Mouse (Mus musculus) heart, adult 2 months (tissue): Measurements from ENCODE around the gene Mogat2. TPM values are rescaled to one million over a fixed set of nuclear protein-coding genes. Genes with fewer than 3 reads are reported as not detected.
A peak's percentile ranks its signal among the peaks of the same experiment; 100 is the strongest.

Source experiments
- DNase-seq, 2 experiments: peaks; one replicate each; pipeline ENCODE4 v3.0.0; 2021
- H3K27ac ChIP-seq: fragments of 200-600 bp; 2 replicates; pipeline ENCODE4 v1.8.1; 2022
- H3K27me3 ChIP-seq: fragments of 200-500 bp; 2 replicates; pipeline ENCODE4 v1.6.1; 2012; ENCODE audit warnings: mild to moderate bottlenecking, low read length, inconsistent platforms, mixed read lengths; ENCODE audit not compliant: control insufficient read depth, insufficient read depth
- H3K36me3 ChIP-seq: fragments of 200-500 bp; 2 replicates; pipeline ENCODE4 v1.6.1; 2012; ENCODE audit warnings: low read length, inconsistent platforms; ENCODE audit not compliant: control insufficient read depth, insufficient read depth
- H3K4me1 ChIP-seq: fragments of 200-500 bp; 2 replicates; pipeline ENCODE4 v1.6.1; 2011; ENCODE audit warnings: low read length; ENCODE audit not compliant: control insufficient read depth, insufficient read depth
- H3K4me3 ChIP-seq: fragments of 200-600 bp; 2 replicates; pipeline ENCODE4 v1.8.1; 2022
- H3K79me2 ChIP-seq: fragments of 200-500 bp; replicated peaks from 2 replicates; pipeline ENCODE4 v1.6.1; 2012; ENCODE audit warnings: mild to moderate bottlenecking, inconsistent platforms, low read length, moderate library complexity, mixed read lengths; ENCODE audit not compliant: control insufficient read depth, insufficient read depth
- H3K9ac ChIP-seq: fragments of 200-500 bp; 2 replicates; pipeline ENCODE4 v1.6.1; 2012; ENCODE audit warnings: low read depth, mild to moderate bottlenecking, control low read depth, inconsistent platforms, low read length, mixed read lengths
- CTCF ChIP-seq: fragments of 200-600 bp; IDR thresholded peaks from 2 replicates; pipeline ENCODE4 v1.8.1; 2022; ENCODE audit warnings: antibody characterized with exemption, mild to moderate bottlenecking, moderate library complexity
- EP300 ChIP-seq: fragments of 200-500 bp; IDR thresholded peaks from 2 replicates; pipeline ENCODE4 v1.6.1; 2011; ENCODE audit warnings: low read depth, low read length, control low read depth; ENCODE audit not compliant: insufficient read depth
- POLR2A ChIP-seq: fragments of 200-500 bp; IDR thresholded peaks from 2 replicates; pipeline ENCODE4 v1.6.1; 2011; ENCODE audit warnings: mild to moderate bottlenecking, low read depth, low read length, control low read depth; ENCODE audit not compliant: insufficient read depth
- WGBS: fragments of 180-500 bp; shearing (Covaris S2); methylation state at CpG from one replicate; pipeline ENCODE4 v1.1.7; 2018; 5-methylcytosine and 5-hydroxymethylcytosine counted together
- intact Hi-C: fragments of 180-260 bp; cut with DNase I; formaldehyde crosslinking; loops from one replicate; pipeline ENCODE4 v1.15.1; 2025
- polyA plus RNA-seq: library from polyadenylated mRNA; depleted of rRNA; stranded (reverse); fragments of >200 nt; gene quantifications from 2 replicates; pipeline ENCODE4 v1.2.3, GENCODE M21; 2012
- total RNA-seq, 2 experiments: library from RNA; stranded (reverse); gene quantifications; 2 replicates each; pipeline ENCODE4 v1.2.3; 2021

Mogat2 gene
- total and polyA plus RNA-seq, 3 experiments: 0.47 TPM; not detected in 2

DNA sequence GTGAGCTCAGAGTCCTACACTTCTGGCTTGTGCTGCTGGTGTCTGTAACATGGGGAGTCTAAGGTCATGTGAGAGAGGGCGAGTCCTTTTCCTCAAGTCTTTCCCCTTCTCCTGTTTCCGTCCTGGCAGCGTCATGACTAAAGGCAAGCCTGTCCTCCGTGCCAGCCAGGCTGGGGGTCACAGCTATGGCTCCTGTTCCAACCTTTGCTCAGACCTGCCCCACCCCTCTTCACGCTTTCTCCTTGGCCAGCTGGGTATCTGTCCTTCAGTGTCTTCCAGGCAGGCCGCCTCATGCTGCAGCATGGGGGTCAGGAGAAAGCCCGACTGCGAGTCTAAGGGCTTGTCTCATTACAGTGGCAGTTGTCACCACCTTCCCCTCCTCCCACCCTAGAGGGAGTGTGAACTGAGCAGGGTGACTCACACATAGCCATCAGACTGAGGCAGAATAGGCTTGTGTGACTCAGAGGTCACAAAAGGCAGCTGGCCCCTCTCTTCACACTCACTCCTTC is 23.0 kb downstream of the Mogat2 start:
- WGBS: 19% methylated on average over 8 of the region's 8 CpGs
- Histone ChIP-seq H3K4me1 (peaks cover 15% of the 10 kb centered on the region), H3K27me3 (no peaks in the 10 kb centered on the region), H3K4me3 (no peak overlapping the region), H3K27ac (peak overlapping the region; percentile 70), H3K79me2 (no peaks in the 10 kb centered on the region), H3K9ac (peak overlapping the region; percentile 37), H3K36me3 (no peaks in the 10 kb centered on the region)
- DNase-seq: peak; percentile 52 to 61
- TF ChIP-seq CTCF: no peak
- 0 out of 2 replicates have a peak, but pooled peaks have one; percentile 20 for TF ChIP-seq POLR2A
- TF ChIP-seq EP300: no peak
- intact Hi-C loops: loop anchor here (5.0 kb wide), 1 partner anchor 53 kb away; no protein-coding TSS in a partner anchor

- intact Hi-C loops: loop anchor here (5.0 kb wide), 1 partner anchor 52 kb away; no protein-coding TSS in a partner anchor
- Histone ChIP-seq H3K9ac (no peak overlapping the region; the same call in 1 of the 2 replicates), H3K27me3 (no peaks in the 10 kb centered on the region), H3K4me3 (no peak overlapping the region), H3K27ac (peak overlapping the region; percentile 70), H3K79me2 (no peaks in the 10 kb centered on the region), H3K4me1 (peaks cover 15% of the 10 kb centered on the region), H3K36me3 (no peaks in the 10 kb centered on the region)
- no peak for DNase-seq
- no peak for TF ChIP-seq CTCF
- TF ChIP-seq EP300: no peak
- no peak for TF ChIP-seq POLR2A
- 87% methylated on average over 10 of the region's 10 CpGs for WGBS
These were observed 23.7 kb downstream of the Mogat2 start for GRCm38 (mm10) chr7:99214621-99215185.

- intact Hi-C loops: no loop called here
- WGBS: 75% methylated on average over 2 of the region's 2 CpGs
- no peak overlapping the region for H3K27ac ChIP-seq
These were observed 24.7 kb downstream of the Mogat2 start for GRCm38 (mm10) chr7:99213686-99214085.

GRCm38 (mm10) chr7:99213056-99213455 is 25.4 kb downstream of the Mogat2 start:
- no peak for DNase-seq
- no peak overlapping the region for H3K27ac ChIP-seq
- TF ChIP-seq POLR2A: no peak
- no peak for TF ChIP-seq EP300
- TF ChIP-seq CTCF: no peak
- WGBS: 74% methylated on average over 1 of the region's 1 CpGs
- H3K79me2 ChIP-seq: no peaks in the 10 kb centered on the region
- no peak overlapping the region for H3K9ac ChIP-seq
- no peaks in the 10 kb centered on the region for H3K36me3 ChIP-seq
- H3K4me1 ChIP-seq: peaks cover 13% of the 10 kb centered on the region
- H3K4me3 ChIP-seq: no peak overlapping the region
- no peaks in the 10 kb centered on the region for H3K27me3 ChIP-seq
- intact Hi-C loops: no loop called here

More at GRCm38 (mm10) chr7:99213686-99214085, 24.7 kb downstream of the Mogat2 start:
- peaks cover 15% of the 10 kb centered on the region for H3K4me1 ChIP-seq
- no peaks in the 10 kb centered on the region for H3K79me2 ChIP-seq
- H3K27me3 ChIP-seq: no peaks in the 10 kb centered on the region
- H3K36me3 ChIP-seq: no peaks in the 10 kb centered on the region
- H3K9ac ChIP-seq: no peak overlapping the region
- peak in 1 of 2 experiments; percentile 15 for DNase-seq
- no peak overlapping the region for H3K4me3 ChIP-seq
- TF ChIP-seq CTCF: no peak

- TF ChIP-seq POLR2A (no peak), CTCF (no peak), EP300 (no peak)
- no peaks in the 10 kb centered on the region for H3K27me3 ChIP-seq
- H3K79me2 ChIP-seq: no peaks in the 10 kb centered on the region
- intact Hi-C loops: no loop called here
- no peak overlapping the region for H3K4me3 ChIP-seq
- WGBS: 70% methylated on average over 4 of the region's 4 CpGs
- no peaks in the 10 kb centered on the region; the same call in 1 of the 2 replicates for H3K4me1 ChIP-seq
- DNase-seq: no peak
- no peak overlapping the region for H3K27ac ChIP-seq
- no peaks in the 10 kb centered on the region for H3K36me3 ChIP-seq
- no peak overlapping the region for H3K9ac ChIP-seq
These were observed 29.7 kb downstream of the Mogat2 start for GRCm38 (mm10) chr7:99208704-99209103.

DNA sequence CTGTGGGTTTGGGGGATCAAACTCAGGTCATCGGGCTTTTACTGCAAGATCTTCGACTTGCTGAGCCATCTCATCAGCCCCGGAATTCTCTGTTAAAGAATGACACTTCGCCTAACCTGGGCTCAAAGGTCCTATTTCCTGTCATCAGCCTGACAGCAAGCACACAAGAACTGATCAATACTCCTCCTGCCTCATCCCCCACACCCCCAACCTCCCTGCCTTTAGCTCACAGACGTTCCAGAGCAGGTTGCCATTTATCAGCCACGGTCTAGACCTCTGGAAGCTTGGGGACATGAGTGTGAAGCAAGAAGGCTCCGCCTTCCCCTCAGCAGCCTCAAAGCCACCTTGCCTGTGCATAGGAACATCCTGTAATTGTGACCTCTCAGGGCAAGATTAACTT is 32.1 kb downstream of the Mogat2 start:
- no peak for DNase-seq
- Histone ChIP-seq H3K27me3 (no peaks in the 10 kb centered on the region), H3K4me1 (peaks cover 1% of the 10 kb centered on the region; the same call in 1 of the 2 replicates), H3K9ac (no peak overlapping the region), H3K36me3 (no peaks in the 10 kb centered on the region), H3K27ac (no peak overlapping the region), H3K79me2 (no peaks in the 10 kb centered on the region), H3K4me3 (no peak overlapping the region)
- WGBS: 70% methylated on average over 7 of the region's 7 CpGs
- intact Hi-C loops: no loop called here
- TF ChIP-seq POLR2A: no peak
- TF ChIP-seq CTCF: no peak
- no peak for TF ChIP-seq EP300
